Mouse (Mus musculus) limb, embryonic 11.5 days (tissue): ENCODE data around the gene Flna. TPM values are rescaled to one million over a fixed set of nuclear protein-coding genes. Genes with fewer than 3 reads are reported as not detected.

Experiments used
- ATAC-seq: fragments of 200-750 bp; cut with Nextera tagmentation; 2 replicates; pipeline ENCODE4 v1.8.0; 2017; ENCODE audit warnings: low read depth; ENCODE audit not compliant: insufficient number of reproducible peaks, low FRiP score, low TSS enrichment
- DNase-seq: peaks from one replicate; pipeline ENCODE4 v3.0.0-alpha.2; 2015; ENCODE audit warnings: low spot score
- H3K27ac ChIP-seq: fragments of 300-500 bp; sonication (generic); replicated peaks from 2 replicates; pipeline ENCODE4 v1.5.1; 2014; ENCODE audit warnings: low read depth, mild to moderate bottlenecking, low read length
- H3K27me3 ChIP-seq: fragments of 300-500 bp; sonication (generic); 2 replicates; pipeline ENCODE4 v1.6.1; 2014; ENCODE audit warnings: mild to moderate bottlenecking, low read length, mixed read lengths; ENCODE audit not compliant: control insufficient read depth, insufficient read depth
- H3K36me3 ChIP-seq: fragments of 300-500 bp; sonication (generic); 2 replicates; pipeline ENCODE4 v1.6.1; 2014; ENCODE audit warnings: mild to moderate bottlenecking, low read length, moderate library complexity, mixed read lengths; ENCODE audit not compliant: control insufficient read depth, insufficient read depth
- H3K4me1 ChIP-seq: fragments of 300-500 bp; sonication (generic); 2 replicates; pipeline ENCODE4 v1.6.1; 2014; ENCODE audit warnings: low read length, mixed read lengths; ENCODE audit not compliant: control insufficient read depth, insufficient read depth
- H3K4me2 ChIP-seq: fragments of 300-500 bp; sonication (generic); 2 replicates; pipeline ENCODE4 v1.6.1; 2014; ENCODE audit warnings: low read depth, mild to moderate bottlenecking, moderate library complexity; ENCODE audit not compliant: severe bottlenecking
- H3K4me3 ChIP-seq: fragments of 300-500 bp; sonication (generic); 2 replicates; pipeline ENCODE4 v1.5.1; 2014; ENCODE audit warnings: low read depth, low read length
- H3K9ac ChIP-seq: fragments of 300-500 bp; sonication (generic); 2 replicates; pipeline ENCODE4 v1.6.1; 2014; ENCODE audit warnings: mild to moderate bottlenecking, low read length
- H3K9me3 ChIP-seq: fragments of 300-500 bp; sonication (generic); 2 replicates; pipeline ENCODE4 v1.6.1; 2016; ENCODE audit warnings: low read length; ENCODE audit not compliant: control insufficient read depth
- WGBS: fragments of 180-500 bp; shearing (Covaris S2); extraction: QIAGEN DNeasy Blood & Tissue Kit; methylation state at CpG from one replicate; pipeline ENCODE4 v1.1.7; 2014; 5-methylcytosine and 5-hydroxymethylcytosine counted together
- polyA plus RNA-seq: library from polyadenylated mRNA; unstranded; fragments of >200 nt; fragmentation: Nextera tagmentation; extraction: Ambion mirVana; gene quantifications from 2 replicates; pipeline ENCODE4 v1.2.1, GENCODE M21; 2014

Flna gene
- polyA plus RNA-seq, result 281 and 303 TPM in 2 replicates

- Histone ChIP-seq H3K9me3 (no peaks in the 10 kb centered on the region), H3K36me3 (no peaks in the 10 kb centered on the region), H3K4me3 (peak within 1 kb of the TSS; percentile 31), H3K27me3 (no peaks in the 10 kb centered on the region), H3K27ac (no peak within 1 kb of the TSS; the same call in 1 of the 2 replicates), H3K4me2 (peak within 1 kb of the TSS; percentile 51), H3K9ac (peak within 1 kb of the TSS; percentile 49), H3K4me1 (no peaks in the 10 kb centered on the region)
- DNase-seq, result peak; percentile 64
- no peak for ATAC-seq
- WGBS, result 21% methylated on average over 37 of the region's 38 CpGs
These were observed at the start of gene Flna for GRCm38 (mm10) chrX:74249615-74250014. Gene Flna, minus strand, starts transcription at chrX:74249820.

GRCm38 (mm10) chrX:74298348-74298747 lies 48.7 kb upstream of the Flna start:
- WGBS, result 85% methylated on average over 1 of the region's 1 CpGs
- ATAC-seq, result no peak
- H3K9me3 ChIP-seq, result no peaks in the 10 kb centered on the region
- H3K27ac ChIP-seq, result no peak overlapping the region
- H3K36me3 ChIP-seq, result no peaks in the 10 kb centered on the region
- H3K4me2 ChIP-seq, result no peak overlapping the region
- H3K9ac ChIP-seq, result no peak overlapping the region
- no peaks in the 10 kb centered on the region for H3K4me1 ChIP-seq
- no peaks in the 10 kb centered on the region for H3K27me3 ChIP-seq
- H3K4me3 ChIP-seq, result no peak overlapping the region
- no peak for DNase-seq

DNA sequence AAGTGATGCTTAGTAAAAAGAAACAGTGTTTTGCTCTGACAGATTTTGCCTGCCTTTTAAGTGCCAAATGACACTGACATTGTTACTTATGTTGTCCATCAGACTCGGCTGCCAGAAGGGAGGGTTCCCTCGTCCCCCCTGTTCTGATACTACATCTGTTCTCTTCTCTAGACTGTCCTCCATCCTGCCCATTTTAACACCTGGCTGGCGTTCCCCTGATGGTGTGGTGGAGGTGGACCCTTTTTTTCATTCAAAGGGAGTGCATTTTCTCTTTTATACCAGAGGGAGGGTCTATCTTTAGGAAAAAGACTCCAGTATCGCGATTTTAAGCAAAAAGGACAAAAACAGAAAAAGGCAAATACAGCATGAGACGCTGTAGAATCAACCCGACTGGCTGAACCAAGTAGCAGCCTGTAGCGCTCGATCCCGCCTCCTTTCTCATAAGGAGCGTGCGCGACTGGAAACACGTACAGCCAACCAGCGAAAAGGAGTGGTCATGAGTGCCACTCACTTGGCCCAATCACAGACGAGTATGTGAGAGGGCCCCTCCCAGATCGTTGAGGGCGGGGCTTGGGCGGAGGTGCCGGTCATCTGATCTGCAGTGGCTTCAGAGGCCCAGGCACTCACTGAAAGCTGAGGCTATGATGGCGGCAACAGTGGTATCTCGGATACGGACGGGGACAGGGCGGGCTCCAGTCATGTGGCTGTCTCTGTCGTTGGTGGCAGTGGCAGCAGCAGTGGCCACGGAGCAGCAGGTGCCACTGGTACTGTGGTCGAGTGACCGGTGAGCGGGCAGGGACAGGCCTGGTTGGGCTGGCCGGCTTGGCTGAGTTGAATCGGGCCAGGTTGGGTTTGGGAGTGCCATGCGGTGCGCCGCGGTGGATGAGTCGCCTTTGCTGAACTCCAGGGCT lies 47.2 kb upstream of the Flna start, which contains the start of gene Atp6ap1:
Gene Atp6ap1 (plus strand): TSS at position 560 of the 911 bp plus-strand sequence.
- Histone ChIP-seq H3K27me3 (no peaks in the 10 kb centered on the region), H3K4me3 (peak within 1 kb of the TSS; percentile 59), H3K36me3 (no peaks in the 10 kb centered on the region), H3K9ac (peak within 1 kb of the TSS; percentile 66), H3K9me3 (no peaks in the 10 kb centered on the region), H3K4me2 (peak within 1 kb of the TSS; percentile 55), H3K27ac (no peak within 1 kb of the TSS), H3K4me1 (no peaks in the 10 kb centered on the region)
- DNase-seq, result peak; percentile 91
- 17% methylated on average over 36 of the region's 37 CpGs for WGBS
- ATAC-seq, result peak; percentile 98

GRCm38 (mm10) chrX:74293431-74293830 lies 43.8 kb upstream of the Flna start:
- no peak overlapping the region for H3K4me2 ChIP-seq
- ATAC-seq (no peak), DNase-seq (no peak)
- H3K36me3 ChIP-seq, result no peaks in the 10 kb centered on the region
- no peaks in the 10 kb centered on the region for H3K9me3 ChIP-seq
- H3K4me1 ChIP-seq, result no peaks in the 10 kb centered on the region
- H3K4me3 ChIP-seq, result no peak overlapping the region
- WGBS, result 80% methylated on average over 4 of the region's 4 CpGs
- H3K27ac ChIP-seq, result no peak overlapping the region
- no peak overlapping the region for H3K9ac ChIP-seq
- no peaks in the 10 kb centered on the region for H3K27me3 ChIP-seq

DNA sequence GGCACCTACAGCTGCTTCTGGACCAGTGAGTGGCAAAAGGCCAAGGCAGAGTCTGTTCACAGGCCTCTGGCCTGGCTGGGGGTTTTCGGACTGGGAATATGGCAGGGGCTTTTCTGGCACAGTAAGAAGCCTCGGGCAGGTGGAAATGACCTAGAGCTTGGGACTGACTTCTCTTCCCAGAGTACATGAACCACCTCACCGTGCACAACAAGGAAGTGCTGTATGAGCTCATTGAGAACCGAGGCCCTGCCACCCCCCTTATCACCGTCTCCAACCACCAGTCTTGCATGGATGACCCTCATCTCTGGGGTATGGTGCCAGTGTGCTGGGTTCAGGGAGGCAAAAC lies 33.4 kb upstream of the Flna start:
- Histone ChIP-seq H3K9me3 (no peaks in the 10 kb centered on the region), H3K36me3 (no peaks in the 10 kb centered on the region), H3K4me3 (peak overlapping the region; percentile 60), H3K9ac (peak overlapping the region; percentile 70), H3K27me3 (no peaks in the 10 kb centered on the region), H3K27ac (no peak overlapping the region), H3K4me2 (peak overlapping the region; percentile 63), H3K4me1 (no peaks in the 10 kb centered on the region)
- WGBS, result 50% methylated on average over 5 of the region's 5 CpGs
- ATAC-seq, result peak; percentile 10; the same call in 1 of the 2 replicates
- DNase-seq, result no peak

DNA sequence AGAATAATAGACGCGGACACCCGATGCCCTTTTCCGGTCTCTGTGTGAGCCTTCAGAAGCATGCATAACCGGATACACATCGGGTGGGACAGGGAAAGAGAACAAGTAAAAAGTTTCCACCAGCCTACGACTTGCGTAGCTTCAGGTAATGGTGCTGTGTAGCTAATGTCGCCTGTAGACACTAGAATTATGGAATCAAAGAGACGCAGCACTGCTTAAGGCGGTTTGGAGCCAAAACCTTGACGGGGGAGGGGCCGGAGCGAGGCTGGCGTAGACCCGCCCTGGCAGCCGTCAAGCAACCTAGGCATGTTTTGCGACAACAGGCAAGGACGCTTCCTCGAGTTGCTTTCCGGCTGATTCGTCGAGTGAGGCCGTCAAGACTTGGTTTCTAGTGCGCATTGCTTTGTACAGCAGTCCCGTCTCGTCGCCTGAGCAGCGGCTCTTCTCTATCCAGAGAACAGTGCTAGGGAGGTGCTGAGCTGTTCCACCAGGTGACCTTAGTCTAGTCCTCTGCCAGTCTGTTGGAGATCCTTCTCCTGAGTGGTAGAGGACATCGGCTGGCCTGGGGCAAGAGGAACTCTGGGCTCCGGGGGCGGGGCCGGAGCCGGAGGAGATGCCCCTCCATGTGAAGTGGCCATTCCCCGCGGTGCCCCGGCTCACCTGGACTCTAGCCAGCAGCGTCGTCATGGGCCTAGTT lies 32.9 kb upstream of the Flna start:
- peak; percentile 71 for ATAC-seq
- Histone ChIP-seq H3K9me3 (no peaks in the 10 kb centered on the region), H3K36me3 (no peaks in the 10 kb centered on the region), H3K4me1 (no peaks in the 10 kb centered on the region), H3K4me3 (peak overlapping the region; percentile 60), H3K27ac (no peak overlapping the region), H3K9ac (peak overlapping the region; percentile 70), H3K4me2 (peak overlapping the region; percentile 63), H3K27me3 (no peaks in the 10 kb centered on the region)
- 18% methylated on average over 39 of the region's 39 CpGs for WGBS
- DNase-seq, result peak; percentile 81

DNA sequence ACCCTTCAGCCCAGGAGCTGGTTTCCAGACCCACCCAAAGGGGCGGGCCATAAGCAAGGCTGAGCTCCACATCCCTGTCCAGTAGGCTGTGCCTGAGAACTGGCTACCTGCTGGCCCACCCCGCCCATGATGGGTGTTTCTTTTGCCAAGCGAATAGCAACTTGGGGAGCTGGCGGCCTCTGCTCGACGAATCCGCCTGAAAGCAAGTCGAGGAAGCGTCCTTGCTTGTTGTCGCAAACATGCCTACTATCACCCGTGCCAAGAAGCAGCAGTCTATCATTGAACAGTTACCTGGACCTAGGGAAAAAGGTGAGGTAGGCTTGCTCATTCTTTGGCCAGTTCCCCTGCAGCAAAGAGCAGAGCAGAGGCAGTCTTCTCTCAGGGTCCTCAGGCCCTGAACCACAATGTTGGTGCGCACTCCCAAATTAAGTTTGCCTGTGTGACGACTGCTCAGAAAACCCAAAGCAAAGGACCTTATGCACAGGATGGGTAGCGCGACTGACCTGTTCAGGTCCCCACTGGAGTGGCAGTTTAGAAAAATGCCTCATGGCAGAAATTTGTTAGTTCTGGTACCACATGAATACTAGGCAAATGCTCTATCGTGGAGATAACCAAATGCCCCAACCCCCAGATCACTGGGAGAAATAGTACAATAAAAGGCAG lies 32.2 kb upstream of the Flna start, which contains the start of the genes Taz and Dnase1l1:
Gene Taz (plus strand): TSS at position 181 of the 663 bp plus-strand sequence.
Gene Dnase1l1 (minus strand): TSS at position 606 of the 663 bp plus-strand sequence.
- 11% methylated on average over 16 of the region's 16 CpGs for WGBS
- no peaks in the 10 kb centered on the region for H3K27me3 ChIP-seq
- peak within 1 kb of the TSS; percentile 60 for H3K4me3 ChIP-seq
- H3K36me3 ChIP-seq, result no peaks in the 10 kb centered on the region
- peak within 1 kb of the TSS; percentile 70 for H3K9ac ChIP-seq
- ATAC-seq (peak; percentile 85), DNase-seq (peak; percentile 69)
- peak within 1 kb of the TSS; percentile 52 for H3K27ac ChIP-seq
- no peaks in the 10 kb centered on the region for H3K4me1 ChIP-seq
- H3K4me2 ChIP-seq, result peak within 1 kb of the TSS; percentile 63
- no peaks in the 10 kb centered on the region for H3K9me3 ChIP-seq
